Mouse (Mus musculus): ENCODE results near the gene Atp2a2.

DNA sequence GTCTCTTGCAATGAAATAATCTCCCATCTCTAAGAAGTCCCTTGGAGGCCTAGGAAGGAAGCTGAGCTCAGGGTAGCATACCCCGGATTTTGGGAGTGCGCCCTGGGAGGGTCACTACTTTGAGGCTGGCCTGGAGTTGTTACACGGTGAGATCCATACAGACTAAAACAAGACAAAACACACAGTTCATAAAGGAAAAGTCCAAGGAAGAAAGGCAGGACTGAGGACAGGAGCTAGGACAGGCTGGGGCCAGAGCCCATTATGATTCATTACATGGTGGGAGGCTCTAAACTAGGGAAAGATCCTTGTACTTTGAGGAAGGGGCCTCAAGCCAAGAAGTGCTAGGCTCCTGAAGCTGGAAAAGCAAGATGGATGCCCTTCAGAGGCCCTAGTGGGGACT is 26.6 kb upstream of the Atp2a2 start:
- TF ChIP-seq ZC3H11A (IDR thresholded peaks at IDR 0.05; ENCODE audit: borderline replicate concordance, low read depth, low read length) (no peak), MAFK (IDR thresholded peaks at IDR 0.05; ENCODE audit: insufficient read depth, low read depth, low read length) (no peak), HCFC1 (IDR thresholded peaks at IDR 0.05; ENCODE audit: borderline replicate concordance, insufficient read depth, low read length) (no peak), ZNF384 (IDR thresholded peaks at IDR 0.05; ENCODE audit: low read depth, low read length) (no peak), CHD2 (IDR thresholded peaks at IDR 0.05; ENCODE audit: low read depth, low read length) (no peak)

Measured in ES-E14 (cell line).